Mouse (Mus musculus) lung, embryonic 14.5 days (tissue): ENCODE measurements at regions not wholly inside any gene's neighbourhood (a gene's known extent, or its start where the extent isn't known, plus 50 kb on each side); places are given as distances from the start of the nearest gene placed in this dataset.
A peak's percentile ranks its signal among the peaks of the same experiment; 100 is the strongest.
"Not testable (repeated sequence)": the region's sequence is repeated elsewhere in the genome, so short reads cannot be mapped to it uniquely, and the experiment has no call there.

Experiments used
- ATAC-seq: fragments of 200-750 bp; cut with Nextera tagmentation; 2 replicates; pipeline ENCODE4 v1.8.0; 2017; ENCODE audit warnings: mild to moderate bottlenecking, moderate TSS enrichment, moderate library complexity; ENCODE audit not compliant: insufficient read depth
- DNase-seq: peaks from one replicate; pipeline ENCODE4 v3.0.0-alpha.2; 2015
- H3K27ac ChIP-seq: fragments of 300-500 bp; sonication (generic); 2 replicates; pipeline ENCODE4 v1.5.1; 2014; ENCODE audit warnings: low read depth, mild to moderate bottlenecking, moderate library complexity
- H3K27me3 ChIP-seq: fragments of 300-500 bp; sonication (generic); 2 replicates; pipeline ENCODE4 v1.6.1; 2014; ENCODE audit warnings: low read length, control low read depth; ENCODE audit not compliant: insufficient read depth
- H3K36me3 ChIP-seq: fragments of 300-500 bp; sonication (generic); 2 replicates; pipeline ENCODE4 v1.6.1; 2014; ENCODE audit warnings: control low read depth; ENCODE audit not compliant: insufficient read depth
- H3K4me1 ChIP-seq: fragments of 300-500 bp; sonication (generic); 2 replicates; pipeline ENCODE4 v1.6.1; 2014; ENCODE audit warnings: antibody characterized with exemption, control low read depth; ENCODE audit not compliant: insufficient read depth
- H3K4me2 ChIP-seq: fragments of 300-500 bp; sonication (generic); 2 replicates; pipeline ENCODE4 v1.6.1; 2014; ENCODE audit warnings: mild to moderate bottlenecking
- H3K4me3 ChIP-seq: fragments of 300-500 bp; sonication (generic); 2 replicates; pipeline ENCODE4 v1.5.1; 2014; ENCODE audit warnings: low read depth, low read length
- H3K9ac ChIP-seq: fragments of 300-500 bp; sonication (generic); 2 replicates; pipeline ENCODE4 v1.6.1; 2014
- H3K9me3 ChIP-seq: fragments of 300-500 bp; sonication (generic); 2 replicates; pipeline ENCODE4 v1.6.1; 2016; ENCODE audit warnings: low read depth, low read length, control low read depth
- CTCF ChIP-seq: IDR thresholded peaks from 2 replicates; pipeline ENCODE4 v1.5.1; 2016; ENCODE audit warnings: antibody characterized with exemption, low read depth
- WGBS: fragments of 180-500 bp; shearing (Covaris S2); extraction: QIAGEN DNeasy Blood & Tissue Kit; methylation state at CpG from one replicate; pipeline ENCODE4 v1.1.7; 2014; 5-methylcytosine and 5-hydroxymethylcytosine counted together

GRCm38 (mm10) chr9:86105851-86106250, 263.7 kb downstream of the Tpbg start:
- ATAC-seq (no peak), DNase-seq (no peak)
- no peak for TF ChIP-seq CTCF
- Histone ChIP-seq H3K9me3 (no peaks in the 10 kb centered on the region), H3K9ac (no peak overlapping the region), H3K36me3 (no peaks in the 10 kb centered on the region), H3K27ac (no peak overlapping the region), H3K4me2 (no peak overlapping the region), H3K4me3 (no peak overlapping the region), H3K4me1 (no peaks in the 10 kb centered on the region), H3K27me3 (no peaks in the 10 kb centered on the region)
- WGBS: 70% methylated on average over 3 of the region's 3 CpGs

DNA sequence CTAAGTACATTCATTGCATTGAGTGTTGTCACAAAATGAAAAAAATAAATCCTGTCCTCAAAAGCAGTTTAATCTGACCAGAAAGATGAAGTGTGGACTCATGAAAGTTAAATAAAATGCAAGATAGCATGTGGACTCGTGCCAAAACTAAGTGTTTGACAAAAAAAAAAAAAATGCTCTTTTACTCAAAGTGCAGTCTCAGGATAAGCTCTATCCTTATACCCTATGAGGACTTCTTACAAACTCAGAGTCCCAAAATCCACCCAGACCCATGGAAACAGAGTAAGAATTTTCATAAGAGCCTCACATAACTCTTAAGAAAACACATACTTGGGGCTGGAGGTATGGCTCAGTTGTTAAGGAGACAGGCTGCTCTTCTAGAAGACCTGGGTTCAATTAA, 267.7 kb downstream of the Tpbg start:
- ATAC-seq (peak; percentile 79; the same call in 1 of the 2 replicates), DNase-seq (peak; percentile 80)
- WGBS: 9% methylated on average over 1 of the region's 1 CpGs
- no peak overlapping the region for H3K4me2 ChIP-seq
- no peak overlapping the region for H3K27ac ChIP-seq
- H3K4me3 ChIP-seq: no peak overlapping the region
- no peak overlapping the region for H3K9ac ChIP-seq
- H3K9me3 ChIP-seq: no peaks in the 10 kb centered on the region
- H3K36me3 ChIP-seq: no peaks in the 10 kb centered on the region
- no peaks in the 10 kb centered on the region for H3K27me3 ChIP-seq
- TF ChIP-seq CTCF: no peak
- no peaks in the 10 kb centered on the region for H3K4me1 ChIP-seq

GRCm38 (mm10) chr9:86119370-86119769, 277.2 kb downstream of the Tpbg start:
- no peaks in the 10 kb centered on the region for H3K36me3 ChIP-seq
- H3K4me1 ChIP-seq: no peaks in the 10 kb centered on the region
- no peak overlapping the region for H3K4me2 ChIP-seq
- H3K9me3 ChIP-seq: no peaks in the 10 kb centered on the region
- no peak overlapping the region for H3K4me3 ChIP-seq
- WGBS: 72% methylated on average over 3 of the region's 3 CpGs
- H3K9ac ChIP-seq: no peak overlapping the region
- no peak for TF ChIP-seq CTCF
- H3K27ac ChIP-seq: no peak overlapping the region
- DNase-seq (no peak), ATAC-seq (no peak)
- no peaks in the 10 kb centered on the region for H3K27me3 ChIP-seq

DNA sequence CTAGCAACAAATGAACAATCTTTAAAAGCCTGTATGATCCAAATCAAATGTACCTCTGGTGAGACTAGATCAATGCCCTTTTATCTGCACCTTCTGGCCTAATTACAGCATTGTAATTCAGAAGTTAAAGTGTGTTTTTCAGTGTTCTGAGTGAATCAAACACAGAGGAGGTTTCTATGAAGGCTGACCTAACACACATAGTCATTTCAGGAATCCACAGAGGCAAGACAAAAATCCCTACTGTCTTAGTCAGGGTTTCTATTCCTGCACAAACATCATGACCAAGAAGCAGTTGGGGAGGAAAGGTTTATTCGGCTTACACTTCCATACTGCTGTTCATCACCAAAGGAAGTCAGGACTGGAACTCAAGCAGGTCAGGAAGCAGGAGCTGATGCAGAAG, 293.4 kb downstream of the Tpbg start:
- H3K9me3 ChIP-seq, H3K27me3 ChIP-seq, H3K27ac ChIP-seq, DNase-seq, H3K4me2 ChIP-seq, H3K9ac ChIP-seq, H3K36me3 ChIP-seq, H3K4me3 ChIP-seq, ATAC-seq, H3K4me1 ChIP-seq: not testable (repeated sequence)
- 72% methylated on average over 1 of the region's 1 CpGs for WGBS

- no peak overlapping the region for H3K4me2 ChIP-seq
- no peak overlapping the region for H3K27ac ChIP-seq
- H3K27me3 ChIP-seq: no peaks in the 10 kb centered on the region
- H3K9ac ChIP-seq: no peak overlapping the region
- H3K4me3 ChIP-seq: no peak overlapping the region
- no peak for TF ChIP-seq CTCF
- no peaks in the 10 kb centered on the region for H3K9me3 ChIP-seq
- WGBS: 86% methylated on average over 4 of the region's 4 CpGs
- H3K4me1 ChIP-seq: no peaks in the 10 kb centered on the region
- DNase-seq: no peak
- no peak for ATAC-seq
- no peaks in the 10 kb centered on the region for H3K36me3 ChIP-seq
Measured at GRCm38 (mm10) chr9:86145903-86146302, 303.7 kb downstream of the Tpbg start.

DNA sequence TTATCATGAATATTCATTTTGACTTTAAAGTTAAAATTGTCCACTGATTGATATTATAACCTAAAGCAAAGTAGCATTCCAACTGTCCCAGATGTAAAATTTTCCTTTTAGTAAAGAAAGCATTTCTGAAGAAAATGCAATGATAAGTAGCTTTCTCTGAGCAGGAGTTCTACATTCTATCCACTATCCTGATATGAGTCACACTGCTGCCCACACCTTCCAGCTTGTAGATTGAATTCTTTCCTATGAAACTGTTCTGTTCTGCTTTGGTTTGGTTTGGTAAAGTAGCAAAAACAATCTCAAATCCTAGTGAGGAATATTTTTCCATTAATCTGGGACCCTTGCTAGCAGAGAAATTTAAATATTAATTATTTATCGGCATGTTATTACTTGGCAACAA, 304.4 kb downstream of the Ube2cbp start:
- WGBS: 98% methylated on average over 1 of the region's 1 CpGs

GRCm38 (mm10) chr9:86166362-86167067, 298.2 kb downstream of the Ube2cbp start:
- ATAC-seq (no peak), DNase-seq (no peak)
- no peak overlapping the region for H3K27ac ChIP-seq
- H3K27me3 ChIP-seq: no peaks in the 10 kb centered on the region
- H3K9ac ChIP-seq: no peak overlapping the region
- no peak overlapping the region for H3K4me2 ChIP-seq
- no peaks in the 10 kb centered on the region for H3K9me3 ChIP-seq
- no peak overlapping the region for H3K4me3 ChIP-seq
- 62% methylated on average over 3 of the region's 3 CpGs for WGBS
- no peaks in the 10 kb centered on the region for H3K4me1 ChIP-seq
- no peaks in the 10 kb centered on the region for H3K36me3 ChIP-seq
- no peak for TF ChIP-seq CTCF

More for the DNA sequence above, 304.4 kb downstream of the Ube2cbp start:
- Histone ChIP-seq H3K36me3 (no peaks in the 10 kb centered on the region), H3K27me3 (no peaks in the 10 kb centered on the region), H3K9me3 (no peaks in the 10 kb centered on the region), H3K4me1 (no peaks in the 10 kb centered on the region), H3K4me3 (no peak overlapping the region), H3K27ac (no peak overlapping the region), H3K9ac (no peak overlapping the region), H3K4me2 (no peak overlapping the region)
- ATAC-seq (no peak), DNase-seq (no peak)
- TF ChIP-seq CTCF: no peak

DNA sequence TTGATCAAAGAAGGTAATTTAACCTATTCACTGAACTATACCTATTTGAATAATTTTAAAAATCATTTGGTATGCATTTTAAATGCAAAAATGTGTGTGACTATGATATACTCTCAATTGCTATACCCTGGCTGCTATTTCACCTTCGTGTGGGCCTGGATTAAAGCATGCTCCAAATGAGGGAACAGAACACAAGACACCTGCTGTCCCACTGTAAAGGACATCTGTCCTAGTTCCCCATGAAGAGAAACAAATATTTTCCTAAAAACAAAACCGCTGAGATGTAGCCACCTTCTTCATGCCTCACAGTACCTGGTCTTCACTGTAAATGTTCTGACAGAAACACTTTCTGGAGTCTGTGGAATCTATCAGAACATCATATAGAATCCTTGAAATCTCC, 294.0 kb downstream of the Ube2cbp start:
- Histone ChIP-seq H3K27me3 (no peaks in the 10 kb centered on the region), H3K9ac (no peak overlapping the region), H3K36me3 (no peaks in the 10 kb centered on the region), H3K27ac (no peak overlapping the region), H3K4me1 (no peaks in the 10 kb centered on the region), H3K4me2 (no peak overlapping the region), H3K9me3 (no peaks in the 10 kb centered on the region), H3K4me3 (no peak overlapping the region)
- no peak for ATAC-seq
- TF ChIP-seq CTCF: no peak
- 80% methylated on average over 2 of the region's 2 CpGs for WGBS
- DNase-seq: no peak
